Mouse (Mus musculus) ES-CJ7 (cell line): ENCODE measurements around the gene Baiap2l1.

Experiments used
- DNase-seq: peaks from one replicate; pipeline ENCODE4 v3.0.0; 2011; ENCODE audit warnings: low read depth, low spot score

Gene Baiap2l1

GRCm38 (mm10) chr5:144258131-144258611, 99.7 kb downstream of the Baiap2l1 start:
- DNase-seq = no peak

GRCm38 (mm10) chr5:144257451-144258110, 100.3 kb downstream of the Baiap2l1 start:
- DNase-seq = no peak

- no peak for DNase-seq
These were observed 101.0 kb downstream of the Baiap2l1 start for GRCm38 (mm10) chr5:144256888-144257287.

GRCm38 (mm10) chr5:144256541-144256870, 101.4 kb downstream of the Baiap2l1 start:
- no peak for DNase-seq

GRCm38 (mm10) chr5:144255632-144256540, 102.0 kb downstream of the Baiap2l1 start:
- peak; percentile 54 for DNase-seq

- DNase-seq = peak; percentile 88
These were observed 102.9 kb downstream of the Baiap2l1 start for GRCm38 (mm10) chr5:144254811-144255631.

- DNase-seq = no peak
These were observed 103.6 kb downstream of the Baiap2l1 start for GRCm38 (mm10) chr5:144254122-144254810.

- no peak for DNase-seq
These were observed 104.7 kb downstream of the Baiap2l1 start for GRCm38 (mm10) chr5:144253212-144253611.

- no peak for DNase-seq
These were observed 105.9 kb downstream of the Baiap2l1 start for GRCm38 (mm10) chr5:144251876-144252577.

- peak; percentile 35 for DNase-seq
These were observed 108.0 kb downstream of the Baiap2l1 start for GRCm38 (mm10) chr5:144249871-144250270.

- no peak for DNase-seq
These were observed 109.9 kb downstream of the Baiap2l1 start for GRCm38 (mm10) chr5:144247906-144248585.

GRCm38 (mm10) chr5:144247307-144247706, 110.6 kb downstream of the Baiap2l1 start:
- no peak for DNase-seq

GRCm38 (mm10) chr5:144246669-144247068, 111.2 kb downstream of the Baiap2l1 start:
- no peak for DNase-seq

GRCm38 (mm10) chr5:144245592-144245991, 112.3 kb downstream of the Baiap2l1 start:
- DNase-seq = no peak

- no peak for DNase-seq
These were observed 113.9 kb downstream of the Baiap2l1 start, which contains the start of gene Bri3 for GRCm38 (mm10) chr5:144243901-144244487. Gene Bri3, plus strand, starts transcription at chr5:144244437.

GRCm38 (mm10) chr5:144238969-144239368, 118.9 kb downstream of the Baiap2l1 start:
- no peak for DNase-seq

GRCm38 (mm10) chr5:144234714-144235113, 123.2 kb downstream of the Baiap2l1 start:
- DNase-seq = no peak

GRCm38 (mm10) chr5:144234222-144234621, 123.7 kb downstream of the Baiap2l1 start:
- DNase-seq = no peak

GRCm38 (mm10) chr5:144232531-144232930, 125.4 kb downstream of the Baiap2l1 start:
- no peak for DNase-seq

GRCm38 (mm10) chr5:144231410-144231809, 126.5 kb downstream of the Baiap2l1 start:
- peak; percentile 42 for DNase-seq
